Mouse (Mus musculus) lung, postnatal 4 days (tissue): Measurements from ENCODE around the gene Raly.

Experiments used
- DNase-seq, 2 experiments: peaks; one replicate each; pipeline ENCODE4 v3.0.0; 2021

Gene Raly

GRCm38 (mm10) chr2:154790656-154791483, at the start of gene Raly, which contains the start of gene a:
Gene Raly (plus strand): TSS chr2:154791096.
Gene a (plus strand): TSS chr2:154791402.
- DNase-seq = peak; percentile 99

GRCm38 (mm10) chr2:154742911-154743819, 47.7 kb upstream of the Raly start:
- no peak for DNase-seq

- DNase-seq = no peak
These were observed 47.0 kb upstream of the Raly start for GRCm38 (mm10) chr2:154743915-154744314.

GRCm38 (mm10) chr2:154748383-154748782, 42.5 kb upstream of the Raly start:
- no peak for DNase-seq

- DNase-seq = peak; percentile 32 to 59
These were observed 41.6 kb upstream of the Raly start for GRCm38 (mm10) chr2:154749046-154750036.

GRCm38 (mm10) chr2:154751924-154752323, 39.0 kb upstream of the Raly start:
- no peak for DNase-seq

GRCm38 (mm10) chr2:154754068-154754560, 36.8 kb upstream of the Raly start:
- DNase-seq = no peak

- DNase-seq = no peak
These were observed 35.1 kb upstream of the Raly start for GRCm38 (mm10) chr2:154755791-154756190.

GRCm38 (mm10) chr2:154757691-154758090, 33.2 kb upstream of the Raly start:
- DNase-seq = no peak

- no peak for DNase-seq
These were observed 32.4 kb upstream of the Raly start for GRCm38 (mm10) chr2:154758454-154758853.

- no peak for DNase-seq
These were observed 27.7 kb upstream of the Raly start for GRCm38 (mm10) chr2:154763226-154763625.

- no peak for DNase-seq
These were observed 25.9 kb upstream of the Raly start for GRCm38 (mm10) chr2:154764828-154765497.

GRCm38 (mm10) chr2:154765554-154766008, 25.3 kb upstream of the Raly start:
- peak; percentile 45 to 70 for DNase-seq

- DNase-seq = no peak
These were observed 23.8 kb upstream of the Raly start for GRCm38 (mm10) chr2:154767051-154767450.

- DNase-seq = no peak
These were observed 21.0 kb upstream of the Raly start, which contains the start of gene Gm14214 for GRCm38 (mm10) chr2:154769930-154770329. Gene Gm14214 (minus strand): TSS chr2:154770030.

GRCm38 (mm10) chr2:154771604-154772003, 19.3 kb upstream of the Raly start:
- no peak for DNase-seq

GRCm38 (mm10) chr2:154774032-154774431, 16.9 kb upstream of the Raly start:
- DNase-seq = peak in 1 of 2 experiments; percentile 36

GRCm38 (mm10) chr2:154776496-154776895, 14.4 kb upstream of the Raly start:
- DNase-seq = no peak

- DNase-seq = no peak
These were observed 11.2 kb upstream of the Raly start for GRCm38 (mm10) chr2:154779648-154780047.

- DNase-seq = no peak
These were observed 8.5 kb upstream of the Raly start for GRCm38 (mm10) chr2:154782361-154782760.
